Mouse (Mus musculus): ENCODE measurements around the gene Tent5a.

DNA sequence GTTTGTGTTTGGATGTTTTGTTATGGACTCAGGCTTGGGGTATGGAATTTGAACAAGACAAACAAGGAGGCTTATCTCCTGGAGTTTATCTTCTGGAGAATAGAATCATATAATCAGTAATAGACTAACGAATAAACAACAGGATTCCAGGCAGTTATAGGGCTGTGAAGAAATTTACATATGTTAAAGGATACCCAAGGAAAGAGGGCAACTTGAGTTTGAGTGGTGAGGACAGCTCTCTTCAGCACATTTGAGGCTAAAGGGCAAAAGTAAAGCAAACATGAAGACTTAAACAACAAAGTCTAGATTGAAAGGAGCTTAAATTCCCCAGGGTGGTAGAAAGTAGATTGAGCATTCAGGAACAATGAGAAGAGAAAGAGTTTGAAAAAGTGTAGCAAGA, 44.9 kb upstream of the Tent5a start:
- TF ChIP-seq CTCF (IDR thresholded peaks at IDR 0.05; ENCODE audit: low read depth, low read length) = no peak
- TF ChIP-seq POLR2A (IDR thresholded peaks at IDR 0.05; ENCODE audit: extremely low read depth, insufficient read depth, low read length) = no peak
